Mouse (Mus musculus): ENCODE results near the gene Grid1. TPM values are rescaled to one million over a fixed set of nuclear protein-coding genes. Genes with fewer than 3 reads are reported as not detected.

Grid1 gene
- total and polyA plus RNA-seq, 3 experiments = 0.05 TPM; not detected in 2

DNA sequence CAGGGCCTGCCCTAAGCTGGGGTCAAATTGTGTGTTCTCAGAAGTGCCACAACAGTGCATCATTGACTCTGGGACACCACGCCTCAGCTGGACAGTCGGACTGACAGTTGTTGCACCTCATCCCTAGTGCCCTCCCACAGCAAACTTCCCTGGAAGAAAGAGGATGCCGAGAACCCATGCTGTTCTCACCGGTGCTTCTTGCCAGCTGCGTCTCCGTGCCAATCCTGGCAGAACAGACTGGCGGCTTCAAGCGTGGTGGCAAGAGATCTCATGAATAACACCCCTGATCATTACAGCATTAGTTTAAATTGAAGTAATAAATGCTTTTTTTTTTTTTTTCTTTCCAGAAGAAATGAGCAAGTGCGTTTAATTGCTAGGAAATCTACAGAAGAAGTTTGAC, 133.7 kb downstream of the Grid1 start:
- no peaks in the 10 kb centered on the region for H3K9me3 ChIP-seq (replicated peaks)
- DNase-seq (ENCODE audit: low spot score) = no peak
- no peaks in the 10 kb centered on the region for H3K36me3 ChIP-seq (replicated peaks)
- no peaks in the 10 kb centered on the region for H3K4me1 ChIP-seq (ENCODE audit: insufficient read depth, low read depth, low read length)
- no peak for ATAC-seq (ENCODE audit: extremely low read depth, insufficient number of reproducible peaks, low FRiP score, poor library complexity, severe bottlenecking)
- H3K27me3 ChIP-seq (ENCODE audit: insufficient read depth, low read length) = no peaks in the 10 kb centered on the region
- no peak for TF ChIP-seq POLR2AphosphoS5 (IDR thresholded peaks at IDR 0.05; ENCODE audit: insufficient replicate concordance, low read depth, low read length)
- no peak for TF ChIP-seq CTCF (IDR thresholded peaks at IDR 0.05; ENCODE audit: low read depth, low read length)
- no peak for TF ChIP-seq TAL1 (conservative IDR thresholded peaks at IDR 0.05; ENCODE audit: low read depth, low read length)
- no peak for TF ChIP-seq GATA1 (IDR thresholded peaks at IDR 0.05; ENCODE audit: borderline replicate concordance, low read length)
- TF ChIP-seq GATA2 (IDR thresholded peaks at IDR 0.05; ENCODE audit: borderline replicate concordance, low read depth, low read length) = no peak
- H3K4me3 ChIP-seq (ENCODE audit: low read depth, low read length) = no peak overlapping the region

DNA sequence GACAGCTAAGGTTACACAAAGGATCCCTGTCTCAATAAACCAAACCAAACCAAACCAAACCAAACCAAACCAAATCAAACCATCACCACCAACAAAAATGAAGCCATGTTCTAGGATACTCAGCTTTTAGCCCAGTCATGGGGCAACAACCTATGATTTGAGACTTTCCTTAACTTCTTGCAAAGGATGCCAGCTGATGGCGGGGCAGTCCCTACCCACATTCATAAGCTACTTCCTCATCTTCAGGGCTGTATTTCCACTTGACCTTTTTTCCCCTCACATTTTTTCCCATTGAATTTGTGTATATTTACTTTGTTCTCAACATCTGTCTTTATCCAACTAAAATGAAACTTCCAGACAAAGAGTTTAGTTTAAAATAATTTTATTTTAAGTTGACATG, 135.8 kb downstream of the Grid1 start:
- Histone ChIP-seq H3K4me1 (ENCODE audit: insufficient read depth, low read depth, low read length) (no peaks in the 10 kb centered on the region), H3K9me3 (replicated peaks) (no peaks in the 10 kb centered on the region), H3K27me3 (ENCODE audit: insufficient read depth, low read length) (no peaks in the 10 kb centered on the region), H3K36me3 (replicated peaks) (no peaks in the 10 kb centered on the region), H3K4me3 (ENCODE audit: low read depth, low read length) (no peak overlapping the region)
- no peak for ATAC-seq (ENCODE audit: extremely low read depth, insufficient number of reproducible peaks, low FRiP score, poor library complexity, severe bottlenecking)
- DNase-seq (ENCODE audit: low spot score) = no peak
- TF ChIP-seq TAL1 (conservative IDR thresholded peaks at IDR 0.05; ENCODE audit: low read depth, low read length) = no peak
- no peak for TF ChIP-seq POLR2AphosphoS5 (IDR thresholded peaks at IDR 0.05; ENCODE audit: insufficient replicate concordance, low read depth, low read length)
- TF ChIP-seq GATA1 (IDR thresholded peaks at IDR 0.05; ENCODE audit: borderline replicate concordance, low read length) = no peak
- TF ChIP-seq GATA2 (IDR thresholded peaks at IDR 0.05; ENCODE audit: borderline replicate concordance, low read depth, low read length) = no peak
- no peak for TF ChIP-seq CTCF (IDR thresholded peaks at IDR 0.05; ENCODE audit: low read depth, low read length)

DNA sequence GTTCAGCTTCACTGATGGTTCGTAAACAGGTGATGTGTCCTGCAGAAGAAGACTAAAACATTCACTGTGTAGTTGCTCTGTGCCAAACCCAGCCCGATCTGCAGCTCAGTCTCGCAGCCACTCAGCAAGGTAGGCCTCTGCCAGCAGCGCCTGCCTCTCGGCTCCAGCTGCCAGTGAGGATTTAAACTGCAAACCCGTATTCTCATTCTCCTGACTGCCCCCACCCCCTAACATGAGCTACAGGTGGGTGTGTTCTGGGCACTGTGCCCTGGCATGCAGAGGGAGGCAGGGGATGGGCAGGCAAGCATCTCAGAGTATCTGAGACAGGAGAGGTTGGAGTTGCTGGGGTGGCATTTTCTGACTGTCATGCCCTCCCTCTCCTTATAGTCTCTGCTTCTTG, 140.3 kb downstream of the Grid1 start:
- ATAC-seq (ENCODE audit: extremely low read depth, insufficient number of reproducible peaks, low FRiP score, poor library complexity, severe bottlenecking) = no peak
- no peaks in the 10 kb centered on the region for H3K36me3 ChIP-seq (replicated peaks)
- H3K4me1 ChIP-seq (ENCODE audit: insufficient read depth, low read depth, low read length) = no peaks in the 10 kb centered on the region
- no peaks in the 10 kb centered on the region for H3K27me3 ChIP-seq (ENCODE audit: insufficient read depth, low read length)
- no peak for DNase-seq (ENCODE audit: low spot score)
- no peaks in the 10 kb centered on the region for H3K9me3 ChIP-seq (replicated peaks)
- no peak overlapping the region for H3K4me3 ChIP-seq (ENCODE audit: low read depth, low read length)
- no peak for TF ChIP-seq TAL1 (conservative IDR thresholded peaks at IDR 0.05; ENCODE audit: low read depth, low read length)
- no peak for TF ChIP-seq GATA2 (IDR thresholded peaks at IDR 0.05; ENCODE audit: borderline replicate concordance, low read depth, low read length)
- TF ChIP-seq CTCF (IDR thresholded peaks at IDR 0.05; ENCODE audit: low read depth, low read length) = no peak
- TF ChIP-seq GATA1 (IDR thresholded peaks at IDR 0.05; ENCODE audit: borderline replicate concordance, low read length) = no peak
- no peak for TF ChIP-seq POLR2AphosphoS5 (IDR thresholded peaks at IDR 0.05; ENCODE audit: insufficient replicate concordance, low read depth, low read length)

GRCm38 (mm10) chr14:34963616-34964168, 143.8 kb downstream of the Grid1 start:
- no peak overlapping the region for H3K4me3 ChIP-seq (ENCODE audit: low read depth, low read length)
- H3K4me1 ChIP-seq (ENCODE audit: insufficient read depth, low read depth, low read length) = no peaks in the 10 kb centered on the region
- H3K36me3 ChIP-seq (replicated peaks) = no peaks in the 10 kb centered on the region
- ATAC-seq (ENCODE audit: extremely low read depth, insufficient number of reproducible peaks, low FRiP score, poor library complexity, severe bottlenecking) (no peak), DNase-seq (ENCODE audit: low spot score) (no peak)
- no peaks in the 10 kb centered on the region for H3K9me3 ChIP-seq (replicated peaks)
- no peak for TF ChIP-seq TAL1 (conservative IDR thresholded peaks at IDR 0.05; ENCODE audit: low read depth, low read length)
- no peak for TF ChIP-seq CTCF (IDR thresholded peaks at IDR 0.05; ENCODE audit: low read depth, low read length)
- TF ChIP-seq GATA2 (IDR thresholded peaks at IDR 0.05; ENCODE audit: borderline replicate concordance, low read depth, low read length) = no peak
- no peak for TF ChIP-seq POLR2AphosphoS5 (IDR thresholded peaks at IDR 0.05; ENCODE audit: insufficient replicate concordance, low read depth, low read length)
- TF ChIP-seq GATA1 (IDR thresholded peaks at IDR 0.05; ENCODE audit: borderline replicate concordance, low read length) = no peak
- H3K27me3 ChIP-seq (ENCODE audit: insufficient read depth, low read length) = no peaks in the 10 kb centered on the region

- no peak overlapping the region for H3K4me3 ChIP-seq (ENCODE audit: low read depth, low read length)
- no peaks in the 10 kb centered on the region for H3K4me1 ChIP-seq (ENCODE audit: insufficient read depth, low read depth, low read length)
- TF ChIP-seq POLR2AphosphoS5 (IDR thresholded peaks at IDR 0.05; ENCODE audit: insufficient replicate concordance, low read depth, low read length) = no peak
- ATAC-seq (ENCODE audit: extremely low read depth, insufficient number of reproducible peaks, low FRiP score, poor library complexity, severe bottlenecking) = no peak
- H3K9me3 ChIP-seq (replicated peaks) = no peaks in the 10 kb centered on the region
- no peaks in the 10 kb centered on the region for H3K27me3 ChIP-seq (ENCODE audit: insufficient read depth, low read length)
- no peaks in the 10 kb centered on the region for H3K36me3 ChIP-seq (replicated peaks)
- DNase-seq (ENCODE audit: low spot score) = no peak
These were observed 149.4 kb downstream of the Grid1 start for GRCm38 (mm10) chr14:34969102-34969819.

GRCm38 (mm10) chr14:34972930-34973329, 153.0 kb downstream of the Grid1 start:
- no peak for ATAC-seq (ENCODE audit: extremely low read depth, insufficient number of reproducible peaks, low FRiP score, poor library complexity, severe bottlenecking)
- TF ChIP-seq CTCF (IDR thresholded peaks at IDR 0.05; ENCODE audit: low read depth, low read length) (no peak), GATA1 (IDR thresholded peaks at IDR 0.05; ENCODE audit: borderline replicate concordance, low read length) (no peak), GATA2 (IDR thresholded peaks at IDR 0.05; ENCODE audit: borderline replicate concordance, low read depth, low read length) (no peak), TAL1 (conservative IDR thresholded peaks at IDR 0.05; ENCODE audit: low read depth, low read length) (no peak), POLR2AphosphoS5 (IDR thresholded peaks at IDR 0.05; ENCODE audit: insufficient replicate concordance, low read depth, low read length) (no peak)

More at GRCm38 (mm10) chr14:34972930-34973329, 153.0 kb downstream of the Grid1 start:
- Histone ChIP-seq H3K36me3 (replicated peaks) (no peaks in the 10 kb centered on the region), H3K4me1 (ENCODE audit: insufficient read depth, low read depth, low read length) (no peaks in the 10 kb centered on the region), H3K27me3 (ENCODE audit: insufficient read depth, low read length) (no peaks in the 10 kb centered on the region), H3K4me3 (ENCODE audit: low read depth, low read length) (no peak overlapping the region), H3K9me3 (replicated peaks) (no peaks in the 10 kb centered on the region)
- no peak for DNase-seq (ENCODE audit: low spot score)
